Mouse (Mus musculus) G1E (cell line): ENCODE results near the gene Otop2. TPM values are rescaled to one million over a fixed set of nuclear protein-coding genes. Genes with fewer than 3 reads are reported as not detected.
A peak's percentile ranks its signal among the peaks of the same experiment; 100 is the strongest.

Source experiments
- ATAC-seq: 2 replicates; pipeline ENCODE4 v1.8.0; 2016; ENCODE audit warnings: mild to moderate bottlenecking; ENCODE audit not compliant: insufficient number of reproducible peaks, poor library complexity, low FRiP score, severe bottlenecking; ENCODE audit errors: extremely low read depth
- DNase-seq: peaks from one replicate; pipeline ENCODE4 v3.0.0; 2012; ENCODE audit warnings: low spot score
- H3K27me3 ChIP-seq: 2 replicates; pipeline ENCODE4 v1.6.1; 2012; ENCODE audit warnings: mild to moderate bottlenecking, low read length, inconsistent platforms; ENCODE audit not compliant: insufficient read depth
- H3K36me3 ChIP-seq: replicated peaks from 2 replicates; pipeline ENCODE3; 2012; ENCODE audit warnings: mild to moderate bottlenecking, inconsistent platforms
- H3K4me1 ChIP-seq: 2 replicates; pipeline ENCODE4 v1.6.1; 2012; ENCODE audit warnings: low read depth, low read length, inconsistent platforms, mixed read lengths; ENCODE audit not compliant: insufficient read depth
- H3K4me3 ChIP-seq: 2 replicates; pipeline ENCODE4 v1.5.1; 2012; ENCODE audit warnings: low read depth, mild to moderate bottlenecking, inconsistent platforms, low read length, moderate library complexity, mixed read lengths
- H3K9me3 ChIP-seq: replicated peaks from 2 replicates; pipeline ENCODE4 v1.6.1; 2012; ENCODE audit warnings: inconsistent platforms
- CTCF ChIP-seq: IDR thresholded peaks from 2 replicates; pipeline ENCODE4 v1.5.1; 2012; ENCODE audit warnings: low read depth, low read length, inconsistent platforms, mixed read lengths
- GATA1 ChIP-seq: IDR thresholded peaks from 2 replicates; pipeline ENCODE4 v1.6.1; 2012; ENCODE audit warnings: borderline replicate concordance, low read length, inconsistent platforms, mixed read lengths
- GATA2 ChIP-seq: IDR thresholded peaks from 2 replicates; pipeline ENCODE4 v1.6.1; 2012; ENCODE audit warnings: low read depth, low read length, inconsistent platforms, borderline replicate concordance
- POLR2AphosphoS5 ChIP-seq: IDR thresholded peaks from 2 replicates; pipeline ENCODE4 v1.6.1; 2012; ENCODE audit warnings: low read depth, low read length, inconsistent platforms; ENCODE audit not compliant: insufficient replicate concordance
- TAL1 ChIP-seq: conservative IDR thresholded peaks from 2 replicates; pipeline ENCODE4 v1.6.1; 2012; ENCODE audit warnings: low read depth, low read length, inconsistent platforms, mixed read lengths
- polyA plus RNA-seq: library from polyadenylated mRNA; stranded (reverse); fragments of >175 nt; gene quantifications from 2 replicates; pipeline ENCODE4 v1.2.3, GENCODE M21; 2012
- total RNA-seq, 2 experiments: library from RNA; stranded (forward) in 1 of 2; stranded (reverse) in 1 of 2; fragments of 200-1000 nt in 1 of 2; fragments of >200 nt in 1 of 2; fragmentation: Nextera tagmentation in 1 of 2; gene quantifications; 2 replicates each; pipeline ENCODE4 v1.2.3; 2014 to 2017

The Otop2 gene
- total and polyA plus RNA-seq, 3 experiments: not detected

DNA sequence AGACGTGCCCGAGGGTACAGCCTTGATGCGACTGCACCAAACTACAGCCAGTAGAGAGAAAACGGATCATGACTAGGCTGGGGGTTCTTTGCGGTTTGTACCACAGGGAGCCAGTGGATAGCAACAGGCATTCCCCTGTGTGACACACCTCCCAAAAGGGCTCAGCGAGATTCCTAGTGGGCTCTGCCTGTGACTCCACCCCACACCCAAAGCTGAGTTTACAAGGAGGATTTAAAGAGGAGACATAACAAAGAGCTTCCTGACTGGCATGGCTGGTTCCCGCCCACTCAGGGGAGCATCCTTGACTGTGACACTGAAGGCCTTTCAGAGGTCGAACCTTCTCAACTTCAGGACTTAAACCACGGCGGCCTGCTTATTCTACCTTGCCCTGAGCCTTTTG, 15.5 kb upstream of the Otop2 start:
- no peaks in the 10 kb centered on the region for H3K4me1 ChIP-seq
- H3K9me3 ChIP-seq: no peaks in the 10 kb centered on the region
- no peaks in the 10 kb centered on the region for H3K36me3 ChIP-seq
- ATAC-seq: no peak
- no peak for DNase-seq
- H3K27me3 ChIP-seq: peaks cover 29% of the 10 kb centered on the region
- TF ChIP-seq TAL1 (no peak), CTCF (no peak), GATA2 (no peak), GATA1 (no peak), POLR2AphosphoS5 (no peak)
- no peak overlapping the region for H3K4me3 ChIP-seq

DNA sequence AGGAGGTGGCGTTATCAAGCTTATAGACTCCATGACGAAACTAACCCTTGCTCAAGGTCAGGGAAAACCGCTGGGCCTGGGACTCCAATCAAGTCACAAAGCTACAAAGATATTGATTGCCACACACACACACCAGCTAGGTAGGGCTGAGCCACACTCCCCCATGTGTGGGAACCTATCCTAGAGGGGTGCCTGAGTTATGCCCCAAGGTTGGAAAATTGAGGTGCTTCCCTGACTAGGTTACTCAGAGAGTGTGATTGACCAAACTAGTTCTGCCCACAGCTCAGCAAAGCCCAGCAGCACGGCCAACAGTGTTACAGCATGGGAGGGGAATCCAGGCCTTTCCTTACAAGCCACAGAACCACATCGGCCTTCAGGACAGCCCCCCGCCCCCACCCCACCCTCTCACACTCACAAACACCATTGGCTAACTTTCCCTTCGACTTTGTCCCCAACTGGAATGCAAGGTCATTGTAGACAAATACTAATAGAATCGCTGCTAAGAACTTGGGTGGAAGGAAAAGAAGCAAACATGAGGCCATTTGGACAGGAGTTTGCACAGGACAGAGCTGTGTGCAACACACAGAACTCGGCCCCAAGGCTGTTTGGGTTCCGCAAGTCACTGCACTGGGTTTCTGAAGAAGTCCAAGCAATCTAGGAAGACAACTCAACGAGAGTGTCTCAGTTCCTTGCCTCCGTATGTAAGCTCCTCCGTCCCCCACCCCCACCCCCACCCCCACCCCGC, 14.2 kb upstream of the Otop2 start:
- no peak for DNase-seq
- ATAC-seq: no peak

DNA sequence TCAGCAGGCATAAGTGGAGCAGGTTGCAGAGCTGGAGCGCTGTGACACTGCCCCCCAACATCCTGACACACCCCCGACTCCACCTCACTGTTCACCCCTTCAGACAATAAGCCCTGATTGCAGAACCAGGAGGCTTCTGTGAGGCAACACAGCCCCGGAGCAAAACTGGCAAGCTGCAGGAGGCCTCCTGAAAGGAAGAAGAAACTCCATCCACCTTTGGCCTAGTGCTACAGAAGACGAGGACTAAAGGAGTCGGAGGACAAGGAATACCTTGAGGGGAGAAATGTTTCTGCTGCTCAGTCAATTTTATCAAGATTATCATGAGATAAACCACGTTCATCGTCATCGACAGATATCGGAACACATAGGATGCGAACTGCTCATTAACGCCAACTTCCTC, 11.0 kb upstream of the Otop2 start:
- H3K36me3 ChIP-seq: no peaks in the 10 kb centered on the region
- ATAC-seq (no peak), DNase-seq (no peak)
- peaks cover 4% of the 10 kb centered on the region; the same call in 1 of the 2 replicates for H3K4me1 ChIP-seq
- 0 out of 2 replicates have a peak, but pooled peaks cover 2% of the 10 kb centered on the region for H3K9me3 ChIP-seq
- TF ChIP-seq GATA2 (no peak), CTCF (no peak), TAL1 (no peak), POLR2AphosphoS5 (no peak), GATA1 (no peak)
- H3K27me3 ChIP-seq: peaks cover 40% of the 10 kb centered on the region
- no peak overlapping the region for H3K4me3 ChIP-seq

More for the DNA sequence above, 14.2 kb upstream of the Otop2 start:
- Histone ChIP-seq H3K4me3 (no peak overlapping the region), H3K4me1 (peaks cover 4% of the 10 kb centered on the region; the same call in 1 of the 2 replicates), H3K9me3 (no peaks in the 10 kb centered on the region), H3K27me3 (peaks cover 41% of the 10 kb centered on the region), H3K36me3 (no peaks in the 10 kb centered on the region)
- TF ChIP-seq GATA1 (no peak), POLR2AphosphoS5 (no peak), CTCF (no peak), TAL1 (no peak), GATA2 (no peak)

DNA sequence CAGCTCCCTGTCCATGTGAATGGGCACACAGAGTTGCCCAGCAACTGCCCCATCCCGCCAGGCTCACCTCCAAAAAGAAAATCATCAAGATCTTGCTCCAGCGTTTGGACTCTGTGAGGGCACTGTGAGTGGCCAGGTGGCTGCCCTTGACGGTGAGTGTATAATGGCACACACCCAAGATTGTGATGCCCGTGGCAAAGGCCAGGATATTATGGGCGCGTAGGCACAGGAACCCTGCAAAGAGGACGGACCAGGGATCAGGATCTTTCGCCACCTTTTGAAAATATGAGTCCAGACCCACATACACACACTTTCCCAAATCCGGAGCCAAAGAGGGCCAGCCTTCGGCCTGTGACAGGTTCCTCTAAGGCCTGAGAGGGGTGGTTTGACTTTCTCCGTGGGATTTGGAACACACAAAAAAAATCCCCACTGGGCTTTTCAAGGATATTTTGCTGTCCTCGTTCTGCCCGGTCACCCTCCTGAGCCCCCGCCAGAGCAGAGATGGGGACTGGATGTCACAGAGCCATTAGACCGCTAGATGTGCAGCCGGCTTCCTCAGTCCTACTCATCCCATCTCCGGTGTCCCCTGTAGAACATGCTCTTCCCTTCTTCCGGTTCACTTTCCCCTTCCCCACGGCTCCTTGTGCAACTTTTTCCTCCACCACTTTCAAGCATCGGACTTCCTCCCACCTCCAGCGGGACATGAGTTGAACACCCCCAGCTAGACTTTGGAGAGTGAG, 10.3 kb upstream of the Otop2 start:
- no peaks in the 10 kb centered on the region for H3K36me3 ChIP-seq
- 0 out of 2 replicates have a peak, but pooled peaks cover 2% of the 10 kb centered on the region for H3K9me3 ChIP-seq
- ATAC-seq (no peak), DNase-seq (no peak)
- TF ChIP-seq TAL1 (no peak), GATA2 (no peak), POLR2AphosphoS5 (no peak), CTCF (no peak), GATA1 (no peak)
- H3K4me1 ChIP-seq: peaks cover 4% of the 10 kb centered on the region; the same call in 1 of the 2 replicates
- H3K4me3 ChIP-seq: no peak overlapping the region
- peaks cover 37% of the 10 kb centered on the region for H3K27me3 ChIP-seq

DNA sequence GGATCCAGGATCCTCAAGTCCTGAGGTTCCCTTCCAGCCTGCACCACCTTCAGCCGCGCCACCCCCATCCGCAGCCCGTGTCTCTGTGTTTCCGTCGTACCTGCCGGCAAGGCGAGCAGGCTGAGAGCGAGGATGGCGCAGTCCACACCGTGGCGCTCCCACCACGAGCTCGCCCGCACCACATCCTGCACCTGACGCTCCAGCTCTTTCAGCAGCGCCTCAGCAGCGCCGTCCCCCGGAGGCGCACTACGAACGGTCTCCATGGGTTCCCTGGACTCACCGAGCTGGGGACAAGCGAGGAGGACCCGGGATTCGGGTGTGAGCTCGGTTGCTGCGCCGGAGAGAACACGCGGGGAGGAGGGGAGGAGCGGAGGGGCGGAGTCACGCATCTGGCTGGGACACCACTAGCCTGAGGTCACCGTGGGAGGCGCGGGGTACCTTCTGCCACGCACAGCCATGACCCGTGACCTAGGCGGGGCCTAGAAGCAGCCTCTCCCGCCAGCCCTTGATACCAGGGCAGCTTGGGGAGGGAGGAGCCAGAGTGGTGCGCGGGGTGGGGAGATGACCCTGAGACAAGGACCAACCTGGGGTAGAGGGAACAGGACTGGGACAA, 9.6 kb upstream of the Otop2 start, which contains the start of gene Fads6:
Gene Fads6 (minus strand): TSS at position 450 of the 613 bp plus-strand sequence.
- DNase-seq: no peak
- H3K27me3 ChIP-seq: peaks cover 34% of the 10 kb centered on the region

More for the DNA sequence above, 9.6 kb upstream of the Otop2 start, which contains the start of gene Fads6:
- TF ChIP-seq GATA1 (no peak), CTCF (no peak), TAL1 (no peak), POLR2AphosphoS5 (no peak), GATA2 (no peak)
- no peak for ATAC-seq
- peaks cover 4% of the 10 kb centered on the region; the same call in 1 of the 2 replicates for H3K4me1 ChIP-seq
- peak within 1 kb of the TSS; percentile 11 for H3K4me3 ChIP-seq
- H3K36me3 ChIP-seq: no peaks in the 10 kb centered on the region
- H3K9me3 ChIP-seq: 0 out of 2 replicates have a peak, but pooled peaks cover 2% of the 10 kb centered on the region
